Mouse (Mus musculus) brain, embryonic 14.5 days (tissue): ENCODE measurements at regions not wholly inside any gene's neighbourhood (a gene's known extent, or its start where the extent isn't known, plus 50 kb on each side); places are given as distances from the start of the nearest gene placed in this dataset.

Experiments used
- CTCF ChIP-seq: fragments of 200-500 bp; IDR thresholded peaks from 2 replicates; pipeline ENCODE4 v1.5.1; 2012; ENCODE audit warnings: inconsistent platforms, mild to moderate bottlenecking, moderate library complexity, borderline replicate concordance; ENCODE audit not compliant: insufficient read depth, insufficient read length; ENCODE audit errors: extremely low read depth
- POLR2A ChIP-seq: fragments of 200-500 bp; IDR thresholded peaks from 2 replicates; pipeline ENCODE4 v1.6.1; 2012; ENCODE audit warnings: mild to moderate bottlenecking, inconsistent platforms, borderline replicate concordance; ENCODE audit not compliant: poor library complexity, insufficient read depth, insufficient read length, severe bottlenecking; ENCODE audit errors: extremely low read depth

DNA sequence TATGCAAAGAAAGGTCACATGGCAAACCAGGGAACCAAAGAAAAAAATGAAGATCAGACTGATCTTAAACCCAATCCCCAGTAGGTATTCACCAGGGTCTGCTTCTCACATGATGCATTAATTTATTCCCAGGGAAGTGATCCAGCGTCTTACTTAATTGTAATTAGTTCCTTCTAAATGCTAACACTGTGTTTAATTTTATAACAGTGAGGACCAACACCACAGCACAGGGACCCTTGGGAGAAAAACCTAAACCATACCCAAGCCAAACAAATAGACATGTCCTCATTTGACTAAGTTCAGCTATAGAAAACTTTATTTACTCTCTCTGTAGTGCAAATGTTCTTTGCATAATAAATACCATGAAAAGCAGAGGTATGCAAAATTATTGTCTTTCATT is 333.2 kb downstream of the Gm8797 start:
- TF ChIP-seq CTCF, result no peak
- no peak for TF ChIP-seq POLR2A
